Mouse (Mus musculus): Measurements from ENCODE around the gene Fam234b. TPM values are rescaled to one million over a fixed set of nuclear protein-coding genes. Genes with fewer than 3 reads are reported as not detected.

The Fam234b gene
- polyA plus RNA-seq, 1 experiment from 2014 or later, result 85.5 TPM

DNA sequence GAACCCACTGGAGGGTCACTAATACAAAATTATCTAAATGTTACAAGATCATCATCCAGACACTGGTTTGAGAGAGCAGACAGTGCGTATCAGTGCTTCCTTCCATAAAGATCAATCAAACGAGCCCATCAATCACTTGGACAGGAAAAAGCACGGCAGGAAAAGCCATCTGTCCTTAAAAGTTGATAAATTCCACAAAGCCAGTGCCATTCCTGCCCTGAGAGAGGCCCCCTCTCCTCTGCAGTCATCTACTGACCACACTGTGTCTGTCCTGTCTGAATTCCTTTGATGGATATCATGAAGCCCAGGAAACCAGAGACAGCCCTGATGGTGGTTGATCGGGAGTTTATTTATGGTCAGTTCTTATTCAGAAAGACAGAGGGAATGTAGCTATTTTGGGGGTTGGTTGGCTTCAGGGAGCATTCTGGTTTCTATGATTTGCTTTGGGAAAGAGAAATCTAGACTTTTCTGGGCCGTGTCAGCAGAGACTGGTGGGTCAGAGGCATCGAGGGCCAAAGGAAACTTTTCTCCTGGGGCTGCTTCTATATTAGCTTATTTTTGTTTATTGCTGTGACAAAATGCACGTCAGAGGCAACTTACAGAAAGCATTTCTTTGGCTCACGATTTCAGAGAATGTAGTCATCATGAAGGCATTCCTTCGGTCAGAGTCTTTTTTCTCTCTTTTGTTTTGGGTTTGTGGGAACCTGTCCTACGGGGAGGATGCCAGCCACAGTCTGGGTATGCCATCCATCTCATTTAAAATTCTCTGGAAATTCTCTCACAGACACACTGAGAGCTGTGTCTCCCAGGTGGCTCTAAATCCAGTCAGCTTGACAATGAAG lies 10.5 kb upstream of the Fam234b start:
- Histone ChIP-seq H3K4me1 (replicated peaks) (no peaks in the 10 kb centered on the region), H3K27me3 (no peaks in the 10 kb centered on the region), H3K9me3 (no peaks in the 10 kb centered on the region), H3K4me2 (no peak overlapping the region), H3K27ac (no peak overlapping the region), H3K36me3 (no peaks in the 10 kb centered on the region), H3K4me3 (no peak overlapping the region), H3K9ac (no peak overlapping the region)
- 53% methylated on average over 10 of the region's 10 CpGs for WGBS
- ATAC-seq (ENCODE audit: low FRiP score), result no peak

DNA sequence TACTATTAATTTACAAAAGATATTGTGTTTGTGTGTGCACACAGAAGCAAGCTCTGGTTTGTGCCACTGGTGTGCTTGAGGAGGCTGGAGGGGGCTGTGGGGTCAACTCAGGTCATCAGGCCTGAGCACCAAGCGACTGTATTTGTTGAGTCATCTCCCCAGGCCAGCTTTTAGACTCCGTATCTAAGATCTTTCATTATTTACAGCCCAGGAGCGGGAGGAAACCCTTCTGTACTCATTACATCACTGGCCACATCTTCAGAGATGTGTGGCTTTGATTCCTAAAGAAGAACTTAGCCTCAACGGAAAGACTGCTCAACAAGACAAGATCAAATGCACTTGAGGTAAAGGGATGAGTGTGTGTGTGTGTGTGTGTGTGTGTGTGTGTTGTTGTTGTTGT lies 9.1 kb upstream of the Fam234b start:
- no peak overlapping the region for H3K9ac ChIP-seq
- no peak overlapping the region for H3K4me2 ChIP-seq
- H3K4me3 ChIP-seq, result no peak overlapping the region
- no peak overlapping the region for H3K27ac ChIP-seq
- no peaks in the 10 kb centered on the region for H3K9me3 ChIP-seq
- WGBS, result 83% methylated on average over 4 of the region's 4 CpGs
- no peak for ATAC-seq (ENCODE audit: low FRiP score)
- H3K27me3 ChIP-seq, result no peaks in the 10 kb centered on the region
- no peaks in the 10 kb centered on the region for H3K36me3 ChIP-seq
- peaks cover 6% of the 10 kb centered on the region for H3K4me1 ChIP-seq (replicated peaks)

DNA sequence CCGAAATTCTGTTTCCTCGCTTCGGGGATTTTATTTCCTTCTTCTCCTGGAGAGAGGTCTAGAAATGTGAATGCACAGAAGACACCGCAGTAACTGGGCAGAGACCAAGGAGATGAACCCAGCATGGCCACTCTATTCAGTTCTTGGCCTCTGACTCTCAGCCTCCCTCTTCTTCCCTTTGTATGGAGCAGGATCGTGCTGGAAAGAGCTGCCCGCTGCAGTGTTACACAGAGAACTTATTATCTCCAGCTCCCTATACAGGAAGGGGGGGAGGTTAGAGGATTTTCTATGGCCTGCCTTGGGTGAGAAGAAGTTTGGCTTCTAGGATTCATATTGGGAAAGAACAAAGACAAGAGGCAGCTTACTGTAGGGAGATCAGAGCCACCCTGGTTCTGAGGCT lies 7.7 kb upstream of the Fam234b start:
- 59% methylated on average over 6 of the region's 6 CpGs for WGBS
- no peaks in the 10 kb centered on the region for H3K36me3 ChIP-seq
- no peak overlapping the region for H3K4me3 ChIP-seq
- peaks cover 10% of the 10 kb centered on the region for H3K4me1 ChIP-seq (replicated peaks)
- no peak overlapping the region for H3K9ac ChIP-seq
- ATAC-seq (ENCODE audit: low FRiP score), result no peak
- H3K27me3 ChIP-seq, result no peaks in the 10 kb centered on the region
- H3K27ac ChIP-seq, result no peak overlapping the region
- no peaks in the 10 kb centered on the region for H3K9me3 ChIP-seq
- no peak overlapping the region for H3K4me2 ChIP-seq

DNA sequence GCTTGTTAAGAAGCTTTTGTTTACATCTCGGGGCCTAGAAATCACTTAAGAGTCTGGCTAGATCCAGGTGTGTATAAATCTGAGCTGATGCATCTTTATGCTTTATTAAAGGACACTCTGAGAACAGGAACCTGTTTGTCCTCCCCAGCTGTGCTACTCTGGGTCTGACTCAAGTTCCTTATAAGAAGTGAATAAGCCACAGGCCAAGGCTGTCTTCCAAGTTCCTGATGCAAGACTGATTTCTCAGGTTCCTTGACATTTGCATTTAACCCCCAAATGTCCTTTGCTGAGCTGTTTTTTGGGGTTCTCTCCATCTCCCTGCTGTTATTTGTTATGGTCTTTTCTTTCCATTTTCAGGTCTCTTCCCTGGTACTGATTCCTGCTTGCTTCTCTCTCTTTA lies 5.9 kb upstream of the Fam234b start:
- Histone ChIP-seq H3K27ac (no peak overlapping the region), H3K27me3 (no peaks in the 10 kb centered on the region), H3K4me2 (no peak overlapping the region), H3K36me3 (no peaks in the 10 kb centered on the region), H3K4me1 (replicated peaks) (peaks cover 10% of the 10 kb centered on the region), H3K9me3 (no peaks in the 10 kb centered on the region), H3K4me3 (no peak overlapping the region), H3K9ac (no peak overlapping the region)
- WGBS, result 77% methylated on average over 1 of the region's 1 CpGs
- no peak for ATAC-seq (ENCODE audit: low FRiP score)

DNA sequence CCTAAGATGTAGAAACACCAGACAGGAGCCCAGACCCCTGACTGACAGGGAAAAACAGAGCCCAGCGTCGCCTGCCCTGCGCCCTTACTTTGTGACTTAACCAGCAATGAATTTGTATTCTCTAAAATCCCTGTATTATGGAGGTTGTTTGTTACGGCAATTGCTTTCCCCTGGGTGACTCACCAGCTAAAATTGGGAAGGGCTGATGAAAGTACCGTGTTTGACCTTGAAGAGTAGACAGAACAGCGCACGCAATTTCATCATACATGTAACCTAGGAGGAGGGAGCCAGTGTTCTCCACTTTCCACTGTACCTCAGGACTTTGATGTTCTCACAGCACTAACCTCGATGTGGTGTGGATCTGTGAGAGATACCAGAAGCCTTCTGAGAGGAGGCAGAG lies 4.8 kb upstream of the Fam234b start:
- Histone ChIP-seq H3K4me3 (no peak overlapping the region), H3K9me3 (no peaks in the 10 kb centered on the region), H3K9ac (no peak overlapping the region), H3K4me1 (replicated peaks) (peaks cover 10% of the 10 kb centered on the region), H3K27me3 (no peaks in the 10 kb centered on the region), H3K4me2 (no peak overlapping the region), H3K27ac (no peak overlapping the region), H3K36me3 (no peaks in the 10 kb centered on the region)
- no peak for ATAC-seq (ENCODE audit: low FRiP score)
- WGBS, result 76% methylated on average over 8 of the region's 8 CpGs

DNA sequence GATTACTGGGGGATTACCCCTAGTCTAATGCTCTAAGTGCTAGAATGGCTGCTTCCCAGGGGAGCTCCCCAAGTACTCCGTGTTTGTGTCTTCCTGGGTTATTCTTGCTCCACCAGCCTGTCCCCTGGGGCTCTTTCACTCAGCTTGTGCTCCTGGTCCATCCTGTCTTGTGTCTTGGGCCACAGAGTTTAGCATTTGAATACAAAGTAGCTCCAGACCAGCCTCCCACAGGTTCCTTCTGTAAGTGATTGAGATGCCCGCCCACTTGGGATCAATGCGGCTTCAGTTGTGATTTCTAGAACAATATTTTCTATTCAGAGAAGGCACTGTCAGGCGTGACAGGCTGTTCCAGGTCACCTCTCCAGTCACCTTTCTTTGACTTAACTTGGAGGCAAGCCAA lies 4.0 kb upstream of the Fam234b start:
- 18% methylated on average over 4 of the region's 4 CpGs for WGBS
- H3K27me3 ChIP-seq, result no peaks in the 10 kb centered on the region
- H3K9me3 ChIP-seq, result no peaks in the 10 kb centered on the region
- no peak for ATAC-seq (ENCODE audit: low FRiP score)
- no peak overlapping the region for H3K27ac ChIP-seq
- H3K4me2 ChIP-seq, result no peak overlapping the region
- H3K9ac ChIP-seq, result no peak overlapping the region
- no peaks in the 10 kb centered on the region for H3K36me3 ChIP-seq
- H3K4me1 ChIP-seq (replicated peaks), result peaks cover 15% of the 10 kb centered on the region
- no peak overlapping the region for H3K4me3 ChIP-seq

DNA sequence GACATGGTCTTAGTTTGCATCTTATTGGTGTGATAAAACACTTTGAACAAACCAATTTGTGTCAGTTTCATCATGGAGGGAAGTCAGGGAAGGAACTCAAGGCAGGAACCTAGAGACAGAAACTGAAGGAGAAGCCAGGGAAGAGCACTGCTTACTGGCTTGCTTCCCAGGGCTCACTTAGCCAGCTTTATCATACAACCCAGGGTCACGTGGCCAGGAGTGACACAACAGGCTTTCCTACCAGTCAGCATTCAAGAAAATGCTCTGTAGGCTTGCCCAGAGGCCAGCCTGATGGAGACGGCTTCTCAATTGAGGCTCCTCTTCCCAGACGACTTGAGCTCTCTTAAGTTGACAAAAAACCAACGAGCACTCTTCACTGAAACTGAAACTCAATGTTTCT lies 2.9 kb upstream of the Fam234b start:
- no peak overlapping the region for H3K4me2 ChIP-seq
- no peak for ATAC-seq (ENCODE audit: low FRiP score)
- WGBS, result 88% methylated on average over 4 of the region's 4 CpGs

DNA sequence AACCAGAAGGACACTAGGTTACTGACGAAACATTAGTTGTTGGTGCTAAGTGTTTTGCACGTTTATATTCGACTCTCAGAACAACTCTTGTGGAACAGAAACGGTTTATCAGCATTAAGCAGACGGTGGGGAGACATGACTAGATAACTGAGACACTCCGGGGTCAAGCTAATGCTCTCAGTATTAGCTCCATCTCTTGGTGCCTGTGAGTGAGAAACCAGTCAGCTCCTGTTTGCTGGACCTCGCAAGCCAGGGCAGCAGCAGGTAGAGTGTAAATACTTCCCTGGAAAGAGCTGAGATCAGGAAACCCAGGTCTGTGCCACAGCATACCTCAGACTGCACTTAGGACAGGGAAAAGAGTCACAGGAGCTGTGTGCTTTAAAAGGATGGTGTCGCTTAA lies 1.1 kb upstream of the Fam234b start:
- no peaks in the 10 kb centered on the region for H3K27me3 ChIP-seq
- H3K4me2 ChIP-seq, result no peak overlapping the region
- no peak overlapping the region for H3K4me3 ChIP-seq
- H3K36me3 ChIP-seq, result no peaks in the 10 kb centered on the region
- peaks cover 37% of the 10 kb centered on the region for H3K4me1 ChIP-seq (replicated peaks)
- H3K9me3 ChIP-seq, result no peaks in the 10 kb centered on the region
- H3K27ac ChIP-seq, result no peak overlapping the region
- WGBS, result 84% methylated on average over 8 of the region's 8 CpGs
- H3K9ac ChIP-seq, result no peak overlapping the region
- ATAC-seq (ENCODE audit: low FRiP score), result no peak

More for the DNA sequence above, 2.9 kb upstream of the Fam234b start:
- H3K9ac ChIP-seq, result no peak overlapping the region
- peaks cover 26% of the 10 kb centered on the region for H3K4me1 ChIP-seq (replicated peaks)
- no peak overlapping the region for H3K27ac ChIP-seq
- H3K36me3 ChIP-seq, result no peaks in the 10 kb centered on the region
- no peaks in the 10 kb centered on the region for H3K9me3 ChIP-seq
- H3K27me3 ChIP-seq, result no peaks in the 10 kb centered on the region
- H3K4me3 ChIP-seq, result no peak overlapping the region

DNA sequence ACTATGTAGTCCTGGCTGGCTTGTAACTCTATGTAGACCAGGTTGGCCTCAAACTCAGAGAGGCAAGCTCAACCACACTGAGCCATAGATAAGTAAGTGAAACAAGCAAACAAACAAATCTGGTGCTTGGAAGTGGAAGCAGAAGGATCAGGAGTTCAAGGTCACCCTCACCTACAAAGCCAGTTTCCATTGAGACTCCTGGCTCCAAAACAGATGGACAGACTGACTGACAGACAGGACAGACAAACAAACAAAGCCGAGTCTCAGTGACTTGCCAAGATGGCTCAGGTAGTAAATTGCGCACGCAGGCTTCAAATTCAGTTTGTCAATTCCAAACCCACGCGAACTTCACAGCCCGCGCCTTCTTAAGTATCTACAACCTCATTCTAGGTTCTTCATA lies 331 bp upstream of the Fam234b start:
- no peak for ATAC-seq (ENCODE audit: low FRiP score)
- Histone ChIP-seq H3K9me3 (no peaks in the 10 kb centered on the region), H3K9ac (peak overlapping the region; percentile 89), H3K27me3 (no peaks in the 10 kb centered on the region), H3K4me1 (replicated peaks) (peaks cover 37% of the 10 kb centered on the region), H3K4me2 (peak overlapping the region; percentile 87), H3K4me3 (peak overlapping the region; percentile 71), H3K36me3 (no peaks in the 10 kb centered on the region), H3K27ac (peak overlapping the region; percentile 92; the same call in 1 of the 2 replicates)
- 22% methylated on average over 7 of the region's 7 CpGs for WGBS

DNA sequence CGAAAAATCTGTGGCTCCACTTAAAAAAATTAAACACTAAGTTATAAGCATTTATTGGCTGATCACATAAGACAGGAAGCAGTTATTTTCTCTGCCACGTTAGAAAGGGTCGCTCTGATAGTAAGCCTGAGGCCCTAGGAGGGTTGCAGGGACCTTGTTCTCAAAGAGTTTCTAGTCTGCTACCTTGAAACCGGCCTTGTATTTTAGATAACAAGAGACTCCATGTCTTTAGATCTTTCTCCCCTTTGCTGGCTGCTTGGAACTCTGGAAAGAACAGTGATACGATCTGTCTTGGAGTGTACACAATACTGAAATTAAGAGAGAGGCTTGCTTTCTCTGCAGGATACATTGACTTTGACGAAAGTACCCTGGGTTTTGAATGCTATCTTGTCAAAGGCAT lies 949 bp downstream of the Fam234b start:
- WGBS, result 43% methylated on average over 6 of the region's 6 CpGs
- Histone ChIP-seq H3K9me3 (no peaks in the 10 kb centered on the region), H3K4me3 (peak overlapping the region; percentile 71), H3K27me3 (no peaks in the 10 kb centered on the region), H3K27ac (no peak overlapping the region), H3K36me3 (no peaks in the 10 kb centered on the region), H3K4me1 (replicated peaks) (peaks cover 29% of the 10 kb centered on the region), H3K4me2 (peak overlapping the region; percentile 87), H3K9ac (peak overlapping the region; percentile 89)
- ATAC-seq (ENCODE audit: low FRiP score), result no peak

DNA sequence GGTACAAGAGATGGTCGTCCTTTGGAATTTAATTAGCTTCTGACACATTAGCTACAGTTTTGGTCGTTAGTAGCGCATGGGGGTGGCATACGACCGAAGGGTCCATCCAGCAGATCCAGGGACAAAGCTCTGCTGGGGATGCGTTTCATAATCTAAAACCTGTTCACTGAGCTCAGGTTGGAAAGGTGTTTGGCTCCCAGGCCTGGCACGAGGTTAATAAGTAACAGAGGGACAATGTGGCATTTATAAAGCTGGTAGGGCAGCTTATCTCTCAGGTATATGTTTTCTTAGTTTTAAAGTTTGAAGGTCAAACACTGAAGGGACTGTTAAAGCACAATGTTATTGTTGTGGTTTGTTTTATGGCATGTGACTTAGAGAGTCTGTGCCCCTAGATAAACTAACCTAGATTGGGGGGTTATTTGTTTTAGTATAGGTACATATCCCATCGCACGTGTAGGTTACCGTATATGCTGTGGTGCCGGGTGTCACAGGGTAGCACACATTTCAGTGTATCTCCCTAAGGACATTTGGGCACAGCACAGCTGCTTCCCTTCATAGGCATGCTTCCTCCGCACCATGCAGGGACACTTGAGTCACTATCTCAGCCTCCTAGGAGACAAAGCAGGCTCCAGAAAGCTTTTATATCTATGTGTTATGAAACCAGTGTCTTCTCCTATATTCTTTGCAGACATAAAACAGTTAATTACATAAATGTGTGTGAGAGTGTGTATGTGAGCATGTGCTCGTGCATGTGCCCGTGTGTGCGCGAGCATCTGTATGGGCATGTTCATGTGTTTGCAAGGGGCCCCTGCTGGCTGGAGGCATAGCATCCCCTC lies 2.6 kb downstream of the Fam234b start:
- Histone ChIP-seq H3K36me3 (no peaks in the 10 kb centered on the region), H3K9me3 (no peaks in the 10 kb centered on the region), H3K4me1 (replicated peaks) (peaks cover 26% of the 10 kb centered on the region), H3K9ac (0 out of 2 replicates have a peak overlapping the region, but pooled peaks have one; percentile 8), H3K27ac (peak overlapping the region; percentile 2; the same call in 1 of the 2 replicates), H3K4me2 (no peak overlapping the region), H3K4me3 (no peak overlapping the region), H3K27me3 (no peaks in the 10 kb centered on the region)
- 86% methylated on average over 16 of the region's 16 CpGs for WGBS
- ATAC-seq (ENCODE audit: low FRiP score), result no peak

DNA sequence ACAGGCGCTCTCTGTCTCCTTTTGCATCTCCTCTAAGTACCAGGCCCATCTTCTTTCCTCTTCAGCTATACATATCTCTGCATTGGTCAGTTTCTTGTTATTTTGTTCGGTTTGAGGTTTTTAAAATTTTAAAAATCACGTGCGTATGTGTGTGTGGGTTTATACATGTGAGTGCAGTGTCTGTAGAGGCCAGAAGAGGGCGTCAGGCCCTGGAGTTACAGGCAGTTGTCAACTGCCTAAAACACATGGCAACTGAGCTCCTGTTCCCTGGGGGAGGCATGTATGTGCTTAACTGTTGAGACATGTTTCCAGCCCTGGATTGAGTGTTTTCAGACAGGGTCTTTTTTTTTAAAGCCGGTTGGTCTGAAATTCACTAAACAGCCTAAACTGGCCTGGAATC lies 4.9 kb downstream of the Fam234b start:
- Histone ChIP-seq H3K27ac (no peak overlapping the region), H3K4me3 (no peak overlapping the region), H3K4me2 (no peak overlapping the region), H3K27me3 (no peaks in the 10 kb centered on the region), H3K9me3 (no peaks in the 10 kb centered on the region), H3K4me1 (replicated peaks) (peaks cover 26% of the 10 kb centered on the region), H3K36me3 (no peaks in the 10 kb centered on the region), H3K9ac (no peak overlapping the region)
- no peak for ATAC-seq (ENCODE audit: low FRiP score)
- 90% methylated on average over 6 of the region's 6 CpGs for WGBS

Data from hindbrain, embryonic 13.5 days (tissue).